In genomic region chr8:34744682-34745081, GRCm38 (mm10) we compare ENCODE assay signal across 27 mouse cellular contexts.
DNase-seq lines count a peak whose midpoint lies in the region; ATAC-seq and TF ChIP-seq lines count a peak whose summit lies in the region.
"Had no signal": no experiment of that assay in that cellular context is flagged by ENCODE, and none has a peak within 500 bp of the region (broad histone marks: within the 10 kb centered on the region; RNA-seq: fewer than 3 reads in every experiment).

No protein-coding gene starts in this region.

- no peaks in the 10 kb centered on the region for H3K9me3 ChIP-seq in heart, embryonic 11.5 days (replicated peaks; ENCODE audit: control insufficient read depth, low read length)
- H3K9me3 ChIP-seq: embryonic facial prominence, embryonic 12.5 days; forebrain, embryonic 12.5 days; hindbrain, embryonic 13.5 days; liver, embryonic 12.5 days; midbrain, embryonic 15.5 days; neural tube, embryonic 13.5 days had no signal

- no peak overlapping the region for H3K9ac ChIP-seq in heart, embryonic 11.5 days (ENCODE audit: low read depth, low read length)
- H3K9ac ChIP-seq: embryonic facial prominence, embryonic 12.5 days; forebrain, embryonic 12.5 days; hindbrain, embryonic 13.5 days; liver, embryonic 12.5 days; midbrain, embryonic 15.5 days; neural tube, embryonic 13.5 days had no signal

- H3K4me1 ChIP-seq in heart, embryonic 11.5 days (ENCODE audit: control insufficient read depth, insufficient read depth, low read length) = no peaks in the 10 kb centered on the region
- peaks cover 31% of the 10 kb centered on the region for H3K4me1 ChIP-seq in bone marrow macrophage, adult 2 months (ENCODE audit: control insufficient read depth, insufficient read depth, low read length)
- H3K4me1 ChIP-seq in cerebellum, adult 2 months (ENCODE audit: control insufficient read depth, insufficient read depth, low read length) = no peaks in the 10 kb centered on the region; the same call in 1 of the 2 replicates
- H3K4me1 ChIP-seq: liver, embryonic 12.5 days had no signal

- ATAC-seq in heart, embryonic 11.5 days (replicated peaks; ENCODE audit: insufficient number of reproducible peaks, low FRiP score, low TSS enrichment) = no peak
- ATAC-seq in monocyte, adult 5-6 weeks (replicated peaks; ENCODE audit: insufficient number of reproducible peaks, low FRiP score, low TSS enrichment, poor library complexity, severe bottlenecking) = peak; percentile 64
- ATAC-seq: liver, embryonic 12.5 days; midbrain, embryonic 15.5 days had no signal

- H3K4me2 ChIP-seq in heart, embryonic 11.5 days = no peak overlapping the region
- H3K4me2 ChIP-seq: embryonic facial prominence, embryonic 12.5 days; forebrain, embryonic 12.5 days; hindbrain, embryonic 13.5 days; liver, embryonic 12.5 days; midbrain, embryonic 15.5 days; neural tube, embryonic 13.5 days had no signal

- H3K4me3 ChIP-seq in heart, embryonic 11.5 days (ENCODE audit: low read depth, low read length) = no peak overlapping the region
- no peak overlapping the region for H3K4me3 ChIP-seq in bone marrow macrophage, adult 2 months (ENCODE audit: insufficient read depth, low read length)
- no peak overlapping the region for H3K4me3 ChIP-seq in cerebellum, adult 2 months (replicated peaks; ENCODE audit: insufficient read depth, low read depth, low read length)
- H3K4me3 ChIP-seq: embryonic facial prominence, embryonic 12.5 days; forebrain, embryonic 12.5 days; gastrocnemius, adult 2 months; hindbrain, embryonic 13.5 days; liver, embryonic 12.5 days; megakaryocyte, embryonic 14.5 days; midbrain, embryonic 15.5 days; myocyte; neural tube, embryonic 13.5 days had no signal

- no peak overlapping the region for H3K27ac ChIP-seq in heart, embryonic 11.5 days (ENCODE audit: low read depth, low read length)
- peak overlapping the region; percentile 59 for H3K27ac ChIP-seq in bone marrow macrophage, adult 2 months (ENCODE audit: insufficient read depth, low read depth, low read length)
- H3K27ac ChIP-seq in cerebellum, adult 2 months (ENCODE audit: insufficient read depth, low read length) = no peak overlapping the region
- H3K27ac ChIP-seq: embryonic facial prominence, embryonic 12.5 days; forebrain, embryonic 12.5 days; gastrocnemius, adult 2 months; hindbrain, embryonic 13.5 days; liver, embryonic 12.5 days; midbrain, embryonic 15.5 days; neural tube, embryonic 13.5 days had no signal

- WGBS in heart, embryonic 11.5 days (ENCODE audit: insufficient replicate concordance) = 66% methylated on average over 4 of the region's 4 CpGs
- WGBS in cerebellum, adult 2 months = 61% methylated on average over 4 of the region's 4 CpGs

- no peaks in the 10 kb centered on the region for H3K36me3 ChIP-seq in heart, embryonic 11.5 days (ENCODE audit: control insufficient read depth, insufficient read depth, low read length)
- H3K36me3 ChIP-seq: embryonic facial prominence, embryonic 12.5 days; forebrain, embryonic 12.5 days; hindbrain, embryonic 13.5 days; liver, embryonic 12.5 days; midbrain, embryonic 15.5 days; neural tube, embryonic 13.5 days had no signal

- TF ChIP-seq POLR2A in bone marrow macrophage, adult 2 months (IDR thresholded peaks at IDR 0.05; ENCODE audit: borderline replicate concordance, low read depth, low read length) = no peak
- no peak for TF ChIP-seq POLR2A in cerebellum, adult 2 months (IDR thresholded peaks at IDR 0.05; ENCODE audit: borderline replicate concordance, insufficient read depth, low read length)

- DNase-seq in heart, adult 11 months = peak; percentile 78
- peak; percentile 23 for DNase-seq in A20 (ENCODE audit: low read depth, low spot score)
- no peak for DNase-seq in urinary bladder, postnatal 10 days (ENCODE audit: low spot score)
- DNase-seq in frontal cortex, postnatal 36 days (ENCODE audit: low spot score in 2 of 2) = no peak
- no peak for DNase-seq in cerebellum, adult 2 months
- DNase-seq: adrenal gland, postnatal 25 days; cerebellum, adult 9-11 months; gastrocnemius, adult 2 months; heart, adult 18-20 months; heart, postnatal 36 days; kidney, adult 8-10 months; kidney, postnatal 10 days; lung, adult 18-20 months; lung, postnatal 10 days; thymus, adult 18-20 months; thymus, postnatal 36 days had no signal

- no peaks in the 10 kb centered on the region; the same call in 1 of the 2 replicates for H3K27me3 ChIP-seq in heart, embryonic 11.5 days (ENCODE audit: control insufficient read depth, insufficient read depth, low read length)
- no peaks in the 10 kb centered on the region for H3K27me3 ChIP-seq in cerebellum, adult 2 months (ENCODE audit: control insufficient read depth, insufficient read depth, low read length)
- H3K27me3 ChIP-seq: embryonic facial prominence, embryonic 12.5 days; forebrain, embryonic 12.5 days; hindbrain, embryonic 13.5 days; liver, embryonic 12.5 days; midbrain, embryonic 15.5 days had no signal

- no peak for TF ChIP-seq CTCF in bone marrow macrophage, adult 2 months (IDR thresholded peaks at IDR 0.05; ENCODE audit: low read depth, low read length)
- TF ChIP-seq CTCF in cerebellum, adult 2 months (IDR thresholded peaks at IDR 0.05; ENCODE audit: borderline replicate concordance, insufficient read depth, low read depth, low read length) = no peak

Comparison
In these comparisons a context has a peak if more than half of its experiments do, and no peak if none do; other contexts are left out.
1. DNase-seq: peak in heart, adult 11 months (single experiment) and A20 (single experiment); none in urinary bladder, postnatal 10 days (single experiment), frontal cortex, postnatal 36 days (0 of 2) and cerebellum, adult 2 months (0 of 2).